In the genomic region with DNA sequence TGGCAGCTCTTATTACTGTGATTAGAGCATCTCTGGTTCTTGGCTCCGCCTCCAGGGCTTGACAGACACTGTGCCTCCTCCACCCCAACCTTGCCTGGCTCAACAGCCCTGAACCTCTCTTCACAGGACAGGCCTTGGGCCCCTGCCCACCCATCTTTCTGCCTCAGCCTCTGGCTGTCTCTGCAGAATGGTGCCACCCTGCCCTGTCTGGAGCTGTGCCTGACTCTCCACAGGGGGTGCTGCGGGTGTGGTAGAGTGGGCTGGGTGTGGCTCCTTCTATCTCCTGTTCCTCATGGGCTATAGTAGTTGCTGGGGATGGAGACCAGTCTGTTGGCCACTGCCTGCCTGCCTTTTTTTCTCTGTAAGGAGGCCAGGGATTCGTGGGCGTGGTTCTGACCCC, we compare ENCODE assay signal across 25 mouse cellular contexts. TPM values are rescaled to one million over a fixed set of nuclear protein-coding genes. Genes with fewer than 3 reads are reported as not detected.
"Had no signal": no experiment of that assay in that cellular context is flagged by ENCODE, and none has a peak within 500 bp of the region (broad histone marks: within the 10 kb centered on the region; RNA-seq: fewer than 3 reads in every experiment).

No protein-coding gene starts in this region.

- DNase-seq: kidney, adult 2 months; kidney, postnatal 25 days; liver; lung, embryonic 14.5 days; retina, postnatal 1 day; right cerebral cortex, postnatal 25 days; spleen, adult 18-20 months; thymus, adult 2 months; thymus, postnatal 25 days had no signal

- ATAC-seq: intestine, postnatal 0 days; liver, embryonic 12.5 days; lung, postnatal 0 days; midbrain, embryonic 15.5 days had no signal

- H3K9ac ChIP-seq: limb, embryonic 13.5 days; liver, embryonic 12.5 days; lung, embryonic 14.5 days; midbrain, embryonic 15.5 days; neural tube, embryonic 13.5 days; stomach, embryonic 15.5 days had no signal

- H3K27me3 ChIP-seq: midbrain, embryonic 15.5 days; neural tube, embryonic 13.5 days; stomach, embryonic 15.5 days had no signal

- H3K4me1 ChIP-seq: limb, embryonic 13.5 days; liver, embryonic 12.5 days; midbrain, embryonic 15.5 days had no signal

- H3K27ac ChIP-seq: kidney, postnatal 0 days; limb, embryonic 10.5 days; limb, embryonic 13.5 days; liver, embryonic 12.5 days; macrophage; midbrain, embryonic 15.5 days; neural tube, embryonic 13.5 days; stomach, embryonic 15.5 days had no signal

- H3K4me3 ChIP-seq: limb, embryonic 10.5 days; limb, embryonic 13.5 days; liver, embryonic 12.5 days; megakaryocyte, embryonic 14.5 days; midbrain, embryonic 15.5 days; myocyte; neural tube, embryonic 13.5 days; stomach, embryonic 15.5 days had no signal

- H3K36me3 ChIP-seq: limb, embryonic 10.5 days; liver, embryonic 12.5 days; stomach, embryonic 15.5 days had no signal

- H3K4me2 ChIP-seq: limb, embryonic 13.5 days; liver, embryonic 12.5 days; lung, embryonic 14.5 days; midbrain, embryonic 11.5 days; midbrain, embryonic 15.5 days; neural tube, embryonic 13.5 days; stomach, embryonic 15.5 days had no signal

- H3K9me3 ChIP-seq: limb, embryonic 10.5 days; limb, embryonic 13.5 days; liver, embryonic 12.5 days; megakaryocyte, embryonic 14.5 days; midbrain, embryonic 15.5 days; neural tube, embryonic 13.5 days; stomach, embryonic 15.5 days had no signal

RNA-seq across cellular contexts. Expression of a gene that starts 31.3 kb away (rescaled TPM):
- total RNA-seq: monocyte, adult 5-6 weeks; neutrophil, adult 5-6 weeks had no signal
- polyA plus RNA-seq: liver, embryonic 16.5 days; macrophage had no signal

RNA-seq across cellular contexts. Expression of a gene that starts 31.6 kb away (rescaled TPM):
- total RNA-seq: monocyte, adult 5-6 weeks; neutrophil, adult 5-6 weeks had no signal
- polyA plus RNA-seq: macrophage had no signal
